Mouse (Mus musculus) 3T3-L1 (cell line): ENCODE data around the gene Cyp1a1.
"Not testable (repeated sequence)": the region's sequence is repeated elsewhere in the genome, so short reads cannot be mapped to it uniquely, and the experiment has no call there.

ENCODE experiments used
- DNase-seq: peaks from one replicate; pipeline ENCODE4 v3.0.0-alpha.2; 2015; ENCODE audit warnings: low read depth, low spot score

Gene Cyp1a1

GRCm38 (mm10) chr9:57698466-57699150 is 10.9 kb downstream of the Cyp1a1 start:
- DNase-seq, result peak; percentile 15

GRCm38 (mm10) chr9:57706496-57706895 is 18.8 kb downstream of the Cyp1a1 start:
- DNase-seq, result no peak

GRCm38 (mm10) chr9:57708068-57708719 is 20.5 kb downstream of the Cyp1a1 start, which contains the start of gene Edc3:
Gene Edc3, plus strand, starts transcription at chr9:57708540.
- peak; percentile 91 for DNase-seq

GRCm38 (mm10) chr9:57708720-57709274 is 21.1 kb downstream of the Cyp1a1 start:
- DNase-seq, result peak; percentile 31

- DNase-seq, result not testable (repeated sequence)
These were observed 22.5 kb downstream of the Cyp1a1 start for GRCm38 (mm10) chr9:57710214-57710613.

GRCm38 (mm10) chr9:57712194-57712593 is 24.5 kb downstream of the Cyp1a1 start:
- DNase-seq, result peak; percentile 20

GRCm38 (mm10) chr9:57718408-57718807 is 30.7 kb downstream of the Cyp1a1 start:
- DNase-seq, result no peak

- DNase-seq, result no peak
These were observed 33.0 kb downstream of the Cyp1a1 start for GRCm38 (mm10) chr9:57720736-57721135.

- no peak for DNase-seq
These were observed 34.6 kb downstream of the Cyp1a1 start for GRCm38 (mm10) chr9:57722371-57722770.

GRCm38 (mm10) chr9:57723315-57723715 is 35.6 kb downstream of the Cyp1a1 start:
- DNase-seq, result peak; percentile 33

GRCm38 (mm10) chr9:57723796-57724195 is 36.1 kb downstream of the Cyp1a1 start:
- no peak for DNase-seq

GRCm38 (mm10) chr9:57724701-57725100 is 37.0 kb downstream of the Cyp1a1 start:
- DNase-seq, result no peak

GRCm38 (mm10) chr9:57728312-57728711 is 40.6 kb downstream of the Cyp1a1 start:
- peak; percentile 48 for DNase-seq

- no peak for DNase-seq
These were observed 45.9 kb downstream of the Cyp1a1 start for GRCm38 (mm10) chr9:57733606-57734005.

GRCm38 (mm10) chr9:57739863-57740262 is 52.1 kb downstream of the Cyp1a1 start:
- no peak for DNase-seq

- DNase-seq, result peak; percentile 80
These were observed 56.8 kb downstream of the Cyp1a1 start for GRCm38 (mm10) chr9:57744462-57745091.

GRCm38 (mm10) chr9:57747067-57747466 is 59.3 kb downstream of the Cyp1a1 start:
- no peak for DNase-seq

- no peak for DNase-seq
These were observed 60.4 kb downstream of the Cyp1a1 start for GRCm38 (mm10) chr9:57748137-57748536.

GRCm38 (mm10) chr9:57748831-57749230 is 61.1 kb downstream of the Cyp1a1 start:
- DNase-seq, result no peak

GRCm38 (mm10) chr9:57750901-57751300 is 63.2 kb downstream of the Cyp1a1 start:
- DNase-seq, result no peak
